ENCODE assay signal across 19 mouse cellular contexts in genomic region chr9:20639486-20639885, GRCm38 (mm10). TPM values are rescaled to one million over a fixed set of nuclear protein-coding genes. Genes with fewer than 3 reads are reported as not detected.
DNase-seq lines count a peak whose midpoint lies in the region; TF ChIP-seq lines count a peak whose summit lies in the region.
"Had no signal": no experiment of that assay in that cellular context is flagged by ENCODE, and none has a peak within 500 bp of the region (broad histone marks: within the 10 kb centered on the region; RNA-seq: fewer than 3 reads in every experiment).

No protein-coding gene starts in this region.

- no peaks in the 10 kb centered on the region for H3K9me3 ChIP-seq in heart, embryonic 10.5 days
- H3K9me3 ChIP-seq in ES-Bruce4 (replicated peaks; ENCODE audit: control insufficient read depth, insufficient read depth, low read length, poor library complexity, severe bottlenecking) = no peaks in the 10 kb centered on the region
- H3K9me3 ChIP-seq: embryonic facial prominence, embryonic 15.5 days; forebrain, embryonic 10.5 days; heart, embryonic 15.5 days; hindbrain, embryonic 15.5 days had no signal

- TF ChIP-seq CTCF in ES-Bruce4 (IDR thresholded peaks at IDR 0.05; ENCODE audit: low read depth, low read length) = no peak
- no peak for TF ChIP-seq CTCF in lung, adult 2 months (IDR thresholded peaks at IDR 0.05; ENCODE audit: insufficient read depth, low read length)

- 0 out of 2 replicates have a peak overlapping the region, but pooled peaks have one; percentile 24 for H3K9ac ChIP-seq in ES-Bruce4 (ENCODE audit: low read depth, poor library complexity, severe bottlenecking)
- H3K9ac ChIP-seq: embryonic facial prominence, embryonic 15.5 days; heart, embryonic 15.5 days; hindbrain, embryonic 15.5 days had no signal

- peak; percentile 62 for DNase-seq in heart, adult 11 months
- no peak for DNase-seq in heart, embryonic 10.5 days (ENCODE audit: low spot score)
- DNase-seq in thymus, postnatal 14 days = peak; percentile 68
- DNase-seq in lung, adult 2 months = no peak
- DNase-seq in kidney, adult 8-10 months = no peak
- no peak for DNase-seq in gastrocnemius, postnatal 25 days
- DNase-seq: adrenal gland, adult 8-10 months; adrenal gland, postnatal 36 days; cerebellum, adult 2 months; cerebellum, postnatal 10 days; embryo, embryonic 11 days; gastrocnemius, postnatal 36 days; heart, adult 18-20 months had no signal

- no peaks in the 10 kb centered on the region for H3K27me3 ChIP-seq in heart, embryonic 10.5 days (ENCODE audit: insufficient read depth, poor library complexity, severe bottlenecking)
- no peaks in the 10 kb centered on the region for H3K27me3 ChIP-seq in ES-Bruce4 (ENCODE audit: control insufficient read depth, insufficient read depth, low read length, poor library complexity, severe bottlenecking)
- H3K27me3 ChIP-seq: embryonic facial prominence, embryonic 15.5 days; heart, embryonic 15.5 days; hindbrain, embryonic 15.5 days had no signal

- H3K36me3 ChIP-seq in heart, embryonic 10.5 days = peaks cover 26% of the 10 kb centered on the region
- H3K36me3 ChIP-seq in ES-Bruce4 (ENCODE audit: control insufficient read depth, insufficient read depth, low read length, poor library complexity, severe bottlenecking) = no peaks in the 10 kb centered on the region

- peaks cover 24% of the 10 kb centered on the region for H3K4me1 ChIP-seq in heart, embryonic 10.5 days
- peaks cover 5% of the 10 kb centered on the region for H3K4me1 ChIP-seq in ES-Bruce4 (ENCODE audit: control insufficient read depth, insufficient read depth, low read length)
- H3K4me1 ChIP-seq in lung, adult 2 months (ENCODE audit: control insufficient read depth, insufficient read depth, low read length) = peaks cover 11% of the 10 kb centered on the region

- TF ChIP-seq EP300 in ES-Bruce4 (IDR thresholded peaks at IDR 0.05; ENCODE audit: insufficient read depth, low read depth, low read length) = no peak

- WGBS in heart, embryonic 10.5 days = 92% methylated on average over 4 of the region's 4 CpGs
- 83% methylated on average over 4 of the region's 4 CpGs for WGBS in lung, adult 2 months

- TF ChIP-seq POLR2A in ES-Bruce4 (IDR thresholded peaks at IDR 0.05; ENCODE audit: insufficient read depth, low read length) = no peak
- no peak for TF ChIP-seq POLR2A in lung, adult 2 months (IDR thresholded peaks at IDR 0.05; ENCODE audit: borderline replicate concordance, extremely low read depth, low read depth, low read length)

- no peak overlapping the region for H3K4me3 ChIP-seq in heart, embryonic 10.5 days
- no peak overlapping the region for H3K4me3 ChIP-seq in ES-Bruce4 (ENCODE audit: low read depth, low read length)
- no peak overlapping the region for H3K4me3 ChIP-seq in lung, adult 2 months (replicated peaks; ENCODE audit: extremely low read depth, low read depth, low read length)
- H3K4me3 ChIP-seq: embryonic facial prominence, embryonic 15.5 days; erythroblast, embryonic 14.5 days; forebrain, embryonic 10.5 days; heart, embryonic 15.5 days; hindbrain, embryonic 15.5 days had no signal

- H3K27ac ChIP-seq in heart, embryonic 10.5 days = no peak overlapping the region
- no peak overlapping the region for H3K27ac ChIP-seq in ES-Bruce4 (ENCODE audit: insufficient read depth, low read length)
- H3K27ac ChIP-seq: embryonic facial prominence, embryonic 15.5 days; forebrain, embryonic 10.5 days; heart, embryonic 15.5 days; hindbrain, embryonic 15.5 days had no signal

RNA-seq across cellular contexts. Expression of gene Ubl5, which starts 3.2 kb away (rescaled TPM):
- polyA plus RNA-seq in heart, embryonic 10.5 days (2016; fragmentation: Nextera tagmentation; extraction: Ambion mirVana) = 285 and 287 TPM in 2 replicates
- polyA plus RNA-seq in ES-Bruce4 (2011; ENCODE audit: insufficient read depth, insufficient read length, low read depth, missing spikeins) = 288 and 314 TPM in 2 replicates
- 172 and 176 TPM in 2 replicates for polyA plus RNA-seq in lung, adult 2 months (2012; rRNA removed)
- 100 to 1,000 TPM; 168 to 183 TPM for total RNA-seq in gastrocnemius, postnatal 25 days (2021)

RNA-seq across cellular contexts. Expression of gene Fbxl12, which starts 5.1 kb away (rescaled TPM):
- polyA plus RNA-seq in heart, embryonic 10.5 days (2016; fragmentation: Nextera tagmentation; extraction: Ambion mirVana) = 22.2 and 23.0 TPM in 2 replicates
- polyA plus RNA-seq in ES-Bruce4 (2011; ENCODE audit: insufficient read depth, insufficient read length, low read depth, missing spikeins) = 19.6 and 20.2 TPM in 2 replicates
- polyA plus RNA-seq in lung, adult 2 months (2012; rRNA removed) = 55.6 and 59.7 TPM in 2 replicates
- total RNA-seq in gastrocnemius, postnatal 25 days (2021) = 1 to 10 TPM; 4.7 to 5.1 TPM

RNA-seq across cellular contexts. Expression of gene Pin1, which starts 12.4 kb away (rescaled TPM):
- polyA plus RNA-seq in heart, embryonic 10.5 days (2016; fragmentation: Nextera tagmentation; extraction: Ambion mirVana) = 68.6 and 80.2 TPM in 2 replicates
- 17.6 and 20.9 TPM in 2 replicates for polyA plus RNA-seq in ES-Bruce4 (2011; ENCODE audit: insufficient read depth, insufficient read length, low read depth, missing spikeins)
- polyA plus RNA-seq in lung, adult 2 months (2012; rRNA removed) = 14.8 and 17.9 TPM in 2 replicates
- 10 to 100 TPM; 13.0 to 14.1 TPM for total RNA-seq in gastrocnemius, postnatal 25 days (2021)

RNA-seq across cellular contexts. Expression of gene Zfp846, which starts 58.4 kb away (rescaled TPM):
- 10.2 and 11.6 TPM in 2 replicates for polyA plus RNA-seq in heart, embryonic 10.5 days (2016; fragmentation: Nextera tagmentation; extraction: Ambion mirVana)
- 6.6 and 8.7 TPM in 2 replicates for polyA plus RNA-seq in ES-Bruce4 (2011; ENCODE audit: insufficient read depth, insufficient read length, low read depth, missing spikeins)
- polyA plus RNA-seq in lung, adult 2 months (2012; rRNA removed) = 1.7 and 2.6 TPM in 2 replicates
- 1 to 10 TPM; 3.0 to 3.6 TPM for total RNA-seq in gastrocnemius, postnatal 25 days (2021)

Comparison
In these comparisons a context has a peak if more than half of its experiments do, and no peak if none do; other contexts are left out.
1. DNase-seq: peak in heart, adult 11 months (single experiment) and thymus, postnatal 14 days (single experiment); none in heart, embryonic 10.5 days (single experiment), lung, adult 2 months (single experiment), kidney, adult 8-10 months (0 of 2) and gastrocnemius, postnatal 25 days (single experiment).